16 mouse cellular contexts compared by ENCODE assay signal in genomic region chr14:79314245-79315010, GRCm38 (mm10). TPM values are rescaled to one million over a fixed set of nuclear protein-coding genes. Genes with fewer than 3 reads are reported as not detected.
DNase-seq lines count a peak whose midpoint lies in the region; ATAC-seq lines count a peak whose summit lies in the region.
"Had no signal": no experiment of that assay in that cellular context is flagged by ENCODE, and none has a peak within 500 bp of the region (broad histone marks: within the 10 kb centered on the region; RNA-seq: fewer than 3 reads in every experiment).

No protein-coding gene starts in this region.

- H3K4me1 ChIP-seq in forebrain, embryonic 10.5 days, result peaks cover 13% of the 10 kb centered on the region; the same call in 1 of the 2 replicates
- 0 out of 2 replicates have a peak, but pooled peaks cover 2% of the 10 kb centered on the region for H3K4me1 ChIP-seq in forebrain, embryonic 11.5 days (replicated peaks; ENCODE audit: control insufficient read depth, insufficient read depth, low read length)
- H3K4me1 ChIP-seq in midbrain, embryonic 14.5 days (ENCODE audit: control insufficient read depth, insufficient read depth, low read length), result no peaks in the 10 kb centered on the region
- no peaks in the 10 kb centered on the region for H3K4me1 ChIP-seq in midbrain, embryonic 11.5 days (ENCODE audit: control insufficient read depth, insufficient read depth, low read length)
- peaks cover 4% of the 10 kb centered on the region; the same call in 1 of the 2 replicates for H3K4me1 ChIP-seq in forebrain, embryonic 14.5 days (ENCODE audit: control insufficient read depth, insufficient read depth, low read length)
- H3K4me1 ChIP-seq: stomach, embryonic 15.5 days had no signal

- no peak overlapping the region for H3K9ac ChIP-seq in forebrain, embryonic 11.5 days (ENCODE audit: low read length)
- no peak overlapping the region for H3K9ac ChIP-seq in midbrain, embryonic 14.5 days (replicated peaks; ENCODE audit: low read length)
- no peak overlapping the region for H3K9ac ChIP-seq in midbrain, embryonic 11.5 days (ENCODE audit: low read length)
- H3K9ac ChIP-seq in forebrain, embryonic 14.5 days (ENCODE audit: low read length), result no peak overlapping the region
- H3K9ac ChIP-seq: limb, embryonic 12.5 days; stomach, embryonic 15.5 days had no signal

- no peak overlapping the region for H3K4me3 ChIP-seq in forebrain, embryonic 10.5 days
- H3K4me3 ChIP-seq in forebrain, embryonic 11.5 days (ENCODE audit: low read depth, low read length), result no peak overlapping the region
- no peak overlapping the region for H3K4me3 ChIP-seq in midbrain, embryonic 14.5 days (replicated peaks; ENCODE audit: low read depth, low read length)
- H3K4me3 ChIP-seq in midbrain, embryonic 11.5 days (ENCODE audit: low read depth, low read length), result no peak overlapping the region
- H3K4me3 ChIP-seq in forebrain, embryonic 14.5 days (ENCODE audit: low read depth, low read length), result no peak overlapping the region
- H3K4me3 ChIP-seq: limb, embryonic 12.5 days; stomach, embryonic 15.5 days had no signal

- H3K27ac ChIP-seq in forebrain, embryonic 10.5 days, result 0 out of 2 replicates have a peak overlapping the region, but pooled peaks have one; percentile 48
- no peak overlapping the region for H3K27ac ChIP-seq in forebrain, embryonic 11.5 days (ENCODE audit: low read depth, low read length)
- H3K27ac ChIP-seq in midbrain, embryonic 14.5 days (replicated peaks; ENCODE audit: low read depth, low read length), result 0 out of 2 replicates have a peak overlapping the region, but pooled peaks have one; percentile 20
- H3K27ac ChIP-seq in midbrain, embryonic 11.5 days (ENCODE audit: low read depth, low read length), result no peak overlapping the region
- H3K27ac ChIP-seq in forebrain, embryonic 14.5 days (ENCODE audit: low read depth, low read length), result peak overlapping the region; percentile 52
- H3K27ac ChIP-seq: limb, embryonic 12.5 days; stomach, embryonic 15.5 days had no signal

- no peaks in the 10 kb centered on the region for H3K36me3 ChIP-seq in forebrain, embryonic 10.5 days (replicated peaks)
- no peaks in the 10 kb centered on the region for H3K36me3 ChIP-seq in forebrain, embryonic 11.5 days (ENCODE audit: control insufficient read depth, insufficient read depth, low read length)
- H3K36me3 ChIP-seq in midbrain, embryonic 14.5 days (ENCODE audit: control insufficient read depth, insufficient read depth, low read length), result no peaks in the 10 kb centered on the region
- H3K36me3 ChIP-seq in midbrain, embryonic 11.5 days (ENCODE audit: control insufficient read depth, insufficient read depth, low read length), result no peaks in the 10 kb centered on the region
- no peaks in the 10 kb centered on the region for H3K36me3 ChIP-seq in forebrain, embryonic 14.5 days (ENCODE audit: control insufficient read depth, insufficient read depth, low read length)
- H3K36me3 ChIP-seq: G1E; limb, embryonic 12.5 days; stomach, embryonic 15.5 days had no signal

- H3K27me3 ChIP-seq in forebrain, embryonic 10.5 days (ENCODE audit: poor library complexity, severe bottlenecking), result no peaks in the 10 kb centered on the region
- H3K27me3 ChIP-seq in forebrain, embryonic 11.5 days (ENCODE audit: control insufficient read depth, insufficient read depth, low read length), result no peaks in the 10 kb centered on the region
- H3K27me3 ChIP-seq in midbrain, embryonic 14.5 days (ENCODE audit: control insufficient read depth, insufficient read depth, low read length), result no peaks in the 10 kb centered on the region
- H3K27me3 ChIP-seq in midbrain, embryonic 11.5 days (ENCODE audit: control insufficient read depth, insufficient read depth, low read length), result no peaks in the 10 kb centered on the region
- H3K27me3 ChIP-seq in forebrain, embryonic 14.5 days (replicated peaks; ENCODE audit: control insufficient read depth, insufficient read depth, low read length), result no peaks in the 10 kb centered on the region
- H3K27me3 ChIP-seq: limb, embryonic 12.5 days; stomach, embryonic 15.5 days had no signal

- DNase-seq in forebrain, embryonic 10.5 days (ENCODE audit: extremely low spot score, low spot score), result no peak
- DNase-seq in forebrain, embryonic 11.5 days (ENCODE audit: low spot score), result no peak
- no peak for DNase-seq in midbrain, embryonic 14.5 days
- DNase-seq in midbrain, embryonic 11.5 days (ENCODE audit: low spot score, missing footprints), result no peak
- peak; percentile 20 for DNase-seq in forebrain, embryonic 14.5 days (ENCODE audit: low spot score)
- DNase-seq in thymus, postnatal 25 days, result peak; percentile 40
- DNase-seq in layer of hippocampus, adult 8-10 months (ENCODE audit: low spot score in 2 of 2), result no peak
- DNase-seq in right cerebral cortex, postnatal 25 days, result no peak
- DNase-seq: cerebellum, postnatal 10 days; gastrocnemius, postnatal 14 days; layer of hippocampus, adult 9-11 months had no signal

- ATAC-seq in forebrain, embryonic 11.5 days (replicated peaks; ENCODE audit: low FRiP score), result no peak
- no peak for ATAC-seq in midbrain, embryonic 14.5 days (ENCODE audit: low FRiP score, low TSS enrichment)
- ATAC-seq in midbrain, embryonic 11.5 days (ENCODE audit: low FRiP score), result no peak
- peak; percentile 35 for ATAC-seq in forebrain, embryonic 14.5 days
- ATAC-seq: intestine, postnatal 0 days; lung, postnatal 0 days had no signal

- H3K4me2 ChIP-seq in forebrain, embryonic 11.5 days (ENCODE audit: low read depth, low read length, severe bottlenecking), result no peak overlapping the region
- H3K4me2 ChIP-seq in midbrain, embryonic 14.5 days (ENCODE audit: low read length), result no peak overlapping the region
- H3K4me2 ChIP-seq in midbrain, embryonic 11.5 days, result no peak overlapping the region
- H3K4me2 ChIP-seq in forebrain, embryonic 14.5 days (ENCODE audit: low read length), result no peak overlapping the region
- H3K4me2 ChIP-seq: limb, embryonic 12.5 days; stomach, embryonic 15.5 days had no signal

- no peaks in the 10 kb centered on the region for H3K9me3 ChIP-seq in forebrain, embryonic 10.5 days
- H3K9me3 ChIP-seq in forebrain, embryonic 11.5 days (ENCODE audit: control insufficient read depth, low read length), result no peaks in the 10 kb centered on the region
- no peaks in the 10 kb centered on the region for H3K9me3 ChIP-seq in midbrain, embryonic 14.5 days (ENCODE audit: control insufficient read depth, low read length)
- no peaks in the 10 kb centered on the region for H3K9me3 ChIP-seq in midbrain, embryonic 11.5 days (ENCODE audit: control insufficient read depth, low read length)
- no peaks in the 10 kb centered on the region for H3K9me3 ChIP-seq in forebrain, embryonic 14.5 days (replicated peaks; ENCODE audit: control insufficient read depth, low read length)
- H3K9me3 ChIP-seq: G1E; limb, embryonic 12.5 days; stomach, embryonic 15.5 days had no signal

- 87% methylated on average over 12 of the region's 12 CpGs for WGBS in forebrain, embryonic 10.5 days
- WGBS in forebrain, embryonic 11.5 days, result 86% methylated on average over 12 of the region's 12 CpGs
- 79% methylated on average over 12 of the region's 12 CpGs for WGBS in midbrain, embryonic 14.5 days
- 83% methylated on average over 12 of the region's 12 CpGs for WGBS in midbrain, embryonic 11.5 days
- 71% methylated on average over 12 of the region's 12 CpGs for WGBS in forebrain, embryonic 14.5 days

RNA-seq across cellular contexts. Expression of gene Rgcc, which starts 13.0 kb away (rescaled TPM):
- polyA plus RNA-seq in forebrain, embryonic 10.5 days (2016; fragmentation: Nextera tagmentation; extraction: Ambion mirVana), result 52.1 and 60.1 TPM in 2 replicates
- 72.4 and 75.8 TPM in 2 replicates for polyA plus RNA-seq in forebrain, embryonic 11.5 days (2014; fragmentation: Nextera tagmentation; extraction: Ambion mirVana)
- polyA plus RNA-seq in midbrain, embryonic 14.5 days (2014; fragmentation: Nextera tagmentation; extraction: Ambion mirVana), result 19.9 and 25.0 TPM in 2 replicates
- polyA plus RNA-seq in midbrain, embryonic 11.5 days (2014; fragmentation: Nextera tagmentation; extraction: Ambion mirVana), result 13.7 and 18.7 TPM in 2 replicates
- 68.7 and 81.5 TPM in 2 replicates for polyA plus RNA-seq in forebrain, embryonic 14.5 days (2014; fragmentation: Nextera tagmentation; extraction: Ambion mirVana)
- 10 to 100 TPM; 32.3 to 39.8 (median 33.4) TPM for total RNA-seq in layer of hippocampus, adult 8-10 months (2022)
- total RNA-seq: G1E had no signal
- polyA plus RNA-seq: G1E had no signal

Comparison
In these comparisons a context has a peak if more than half of its experiments do, and no peak if none do; other contexts are left out.
1. DNase-seq: peak in forebrain, embryonic 14.5 days (single experiment) and thymus, postnatal 25 days (single experiment); none in forebrain, embryonic 10.5 days (single experiment), forebrain, embryonic 11.5 days (single experiment), midbrain, embryonic 14.5 days (single experiment), midbrain, embryonic 11.5 days (single experiment), layer of hippocampus, adult 8-10 months (0 of 2) and right cerebral cortex, postnatal 25 days (single experiment).
2. H3K27ac ChIP-seq: peak in forebrain, embryonic 10.5 days (single experiment), midbrain, embryonic 14.5 days (single experiment) and forebrain, embryonic 14.5 days (single experiment); none in forebrain, embryonic 11.5 days (single experiment) and midbrain, embryonic 11.5 days (single experiment).